Mouse (Mus musculus): Measurements from ENCODE around the gene Alkbh3. TPM values are rescaled to one million over a fixed set of nuclear protein-coding genes. Genes with fewer than 3 reads are reported as not detected.

Alkbh3 gene
- polyA plus RNA-seq, 1 experiment from 2014 or later, result 59.0 TPM

DNA sequence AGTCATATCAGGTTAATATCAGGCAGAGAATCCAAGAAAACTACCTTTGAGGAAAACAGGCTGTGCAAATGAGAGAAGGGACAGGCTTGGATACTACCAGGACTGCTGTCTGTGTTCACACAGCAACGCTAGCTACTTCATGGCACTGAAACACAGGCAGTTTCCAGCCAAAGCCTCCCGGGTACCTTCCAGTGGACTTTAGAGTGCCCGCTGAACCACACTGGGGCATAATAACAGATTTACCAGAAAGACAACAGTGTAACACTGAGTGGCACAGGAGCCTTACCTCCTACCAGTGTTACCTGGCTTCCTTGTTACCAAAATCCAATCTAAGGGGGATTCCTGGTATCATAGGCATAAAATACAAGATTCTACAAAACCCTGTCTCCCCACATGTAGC lies 31.9 kb upstream of the Alkbh3 start:
- H3K4me3 ChIP-seq, result no peak overlapping the region
- H3K9ac ChIP-seq, result no peak overlapping the region
- 94% methylated on average over 3 of the region's 3 CpGs for WGBS
- 0 out of 2 replicates have a peak, but pooled peaks cover 4% of the 10 kb centered on the region for H3K36me3 ChIP-seq
- H3K27ac ChIP-seq, result no peak overlapping the region
- H3K27me3 ChIP-seq, result no peaks in the 10 kb centered on the region
- no peaks in the 10 kb centered on the region for H3K4me1 ChIP-seq
- H3K9me3 ChIP-seq (replicated peaks), result no peaks in the 10 kb centered on the region
- ATAC-seq (ENCODE audit: low FRiP score), result no peak
- H3K4me2 ChIP-seq (replicated peaks), result no peak overlapping the region

GRCm38 (mm10) chr2:94040391-94041125 lies 30.0 kb upstream of the Alkbh3 start:
- Histone ChIP-seq H3K4me2 (replicated peaks) (no peak overlapping the region), H3K27ac (no peak overlapping the region), H3K36me3 (0 out of 2 replicates have a peak, but pooled peaks cover 4% of the 10 kb centered on the region), H3K27me3 (no peaks in the 10 kb centered on the region), H3K9ac (no peak overlapping the region), H3K9me3 (replicated peaks) (no peaks in the 10 kb centered on the region), H3K4me1 (no peaks in the 10 kb centered on the region), H3K4me3 (no peak overlapping the region)
- ATAC-seq (ENCODE audit: low FRiP score), result no peak
- 97% methylated on average over 5 of the region's 5 CpGs for WGBS

- no peak overlapping the region for H3K27ac ChIP-seq
- no peak overlapping the region for H3K9ac ChIP-seq
- no peaks in the 10 kb centered on the region for H3K4me1 ChIP-seq
- no peak overlapping the region for H3K4me2 ChIP-seq (replicated peaks)
- ATAC-seq (ENCODE audit: low FRiP score), result peak; percentile 64
- H3K4me3 ChIP-seq, result no peak overlapping the region
- H3K9me3 ChIP-seq (replicated peaks), result no peaks in the 10 kb centered on the region
- H3K36me3 ChIP-seq, result peaks cover 17% of the 10 kb centered on the region
- H3K27me3 ChIP-seq, result no peaks in the 10 kb centered on the region
- WGBS, result 71% methylated on average over 9 of the region's 9 CpGs
These were observed 25.1 kb upstream of the Alkbh3 start for GRCm38 (mm10) chr2:94035428-94036331.

DNA sequence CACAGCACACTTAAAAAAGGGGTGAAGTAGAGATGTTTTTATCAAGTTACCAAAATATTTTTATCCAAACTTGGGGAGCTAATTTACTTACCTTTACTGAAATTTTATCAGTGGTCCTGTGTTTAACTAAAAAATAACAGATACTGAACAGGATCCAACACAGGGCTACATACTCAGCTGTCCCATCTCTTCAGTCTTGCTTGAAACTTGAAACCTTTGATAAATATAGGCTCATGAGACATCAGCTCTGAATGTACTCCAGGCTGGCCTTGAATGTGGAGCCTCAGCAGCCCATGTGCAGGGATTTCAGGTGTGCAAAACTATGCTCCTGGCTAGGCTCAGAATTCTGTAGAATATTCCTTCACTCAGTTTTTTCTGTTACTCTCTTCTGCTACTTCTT lies 20.0 kb upstream of the Alkbh3 start:
- Histone ChIP-seq H3K4me3 (no peak overlapping the region), H3K9ac (no peak overlapping the region), H3K9me3 (replicated peaks) (no peaks in the 10 kb centered on the region), H3K36me3 (peaks cover 17% of the 10 kb centered on the region), H3K4me2 (replicated peaks) (no peak overlapping the region), H3K27me3 (no peaks in the 10 kb centered on the region), H3K27ac (no peak overlapping the region), H3K4me1 (no peaks in the 10 kb centered on the region)
- no peak for ATAC-seq (ENCODE audit: low FRiP score)

DNA sequence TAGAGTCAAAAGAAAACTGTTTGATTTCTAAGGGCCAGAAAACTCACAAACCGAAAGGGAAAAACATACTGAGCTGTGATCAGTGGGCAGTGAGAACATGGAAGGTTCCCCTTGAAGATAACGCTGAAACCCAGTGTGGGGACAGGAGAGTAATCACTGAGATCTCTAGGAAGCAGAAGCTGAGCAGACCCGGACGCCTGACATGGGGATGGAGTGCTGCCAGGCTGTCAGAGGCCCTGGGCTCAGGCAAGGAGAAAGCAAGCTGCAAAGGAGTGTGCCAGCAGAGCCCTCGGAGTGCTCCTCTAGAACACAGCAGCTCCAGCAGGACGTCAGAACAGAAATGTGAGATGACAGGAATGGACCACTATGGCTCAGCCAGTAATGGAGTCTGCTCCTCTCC lies 14.0 kb upstream of the Alkbh3 start:
- H3K9me3 ChIP-seq (replicated peaks), result no peaks in the 10 kb centered on the region
- no peaks in the 10 kb centered on the region for H3K36me3 ChIP-seq
- H3K9ac ChIP-seq, result no peak overlapping the region
- no peak for ATAC-seq (ENCODE audit: low FRiP score)
- no peak overlapping the region for H3K4me3 ChIP-seq
- 68% methylated on average over 6 of the region's 6 CpGs for WGBS
- H3K27me3 ChIP-seq, result no peaks in the 10 kb centered on the region
- no peak overlapping the region for H3K4me2 ChIP-seq (replicated peaks)
- H3K27ac ChIP-seq, result no peak overlapping the region
- no peaks in the 10 kb centered on the region for H3K4me1 ChIP-seq

DNA sequence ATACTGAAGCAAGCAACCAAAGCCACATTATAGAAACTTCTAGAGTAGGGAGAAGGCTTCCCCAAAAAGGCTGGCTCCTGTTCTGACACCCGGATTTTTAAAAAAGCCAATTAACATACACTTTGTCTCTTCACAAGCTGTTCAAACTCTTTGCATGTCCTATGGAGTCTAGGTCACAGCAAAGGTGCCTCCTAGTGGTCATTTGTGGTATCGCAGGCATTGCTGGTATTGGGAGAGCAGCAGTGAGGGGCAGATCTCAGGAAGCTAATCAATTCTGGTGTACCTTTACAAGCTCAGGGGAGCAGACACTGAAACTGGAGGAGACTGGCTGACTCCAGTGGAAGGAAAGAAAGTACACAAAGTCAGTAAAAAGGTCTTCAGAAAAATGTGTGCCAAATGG lies 8.3 kb downstream of the Alkbh3 start:
- H3K27ac ChIP-seq, result no peak overlapping the region
- 6% methylated on average over 2 of the region's 2 CpGs for WGBS
- no peak overlapping the region for H3K4me2 ChIP-seq (replicated peaks)
- peak; percentile 67; the same call in 1 of the 2 replicates for ATAC-seq (ENCODE audit: low FRiP score)
- H3K4me3 ChIP-seq, result no peak overlapping the region
- H3K9me3 ChIP-seq (replicated peaks), result no peaks in the 10 kb centered on the region
- H3K9ac ChIP-seq, result no peak overlapping the region
- no peaks in the 10 kb centered on the region for H3K27me3 ChIP-seq
- peaks cover 76% of the 10 kb centered on the region for H3K36me3 ChIP-seq
- H3K4me1 ChIP-seq, result no peaks in the 10 kb centered on the region

DNA sequence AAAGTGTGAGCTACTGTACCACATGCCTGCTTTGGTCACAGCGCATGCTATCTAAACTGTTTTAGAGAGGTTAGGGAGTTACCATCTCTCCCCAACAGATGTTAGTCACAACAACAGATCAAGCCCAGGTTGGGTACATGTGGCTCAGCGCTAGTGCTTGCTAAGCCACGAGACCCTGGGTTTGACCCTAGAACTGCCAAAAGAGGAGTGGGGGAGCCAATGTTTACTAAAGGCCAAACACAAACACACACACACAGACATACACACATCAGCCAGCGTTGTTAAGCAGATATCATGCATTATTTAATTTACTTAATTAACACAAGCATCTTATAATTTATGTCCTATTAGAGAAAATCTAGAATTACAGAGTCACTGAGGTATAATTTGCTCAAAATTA lies 8.7 kb downstream of the Alkbh3 start:
- peaks cover 76% of the 10 kb centered on the region for H3K36me3 ChIP-seq
- H3K27ac ChIP-seq, result no peak overlapping the region
- no peak for ATAC-seq (ENCODE audit: low FRiP score)
- no peaks in the 10 kb centered on the region for H3K27me3 ChIP-seq
- H3K4me2 ChIP-seq (replicated peaks), result no peak overlapping the region
- WGBS, result 83% methylated on average over 4 of the region's 4 CpGs
- no peak overlapping the region for H3K9ac ChIP-seq
- no peaks in the 10 kb centered on the region for H3K9me3 ChIP-seq (replicated peaks)
- H3K4me1 ChIP-seq, result no peaks in the 10 kb centered on the region
- no peak overlapping the region for H3K4me3 ChIP-seq

- H3K27me3 ChIP-seq, result no peaks in the 10 kb centered on the region
- WGBS, result 91% methylated on average over 6 of the region's 6 CpGs
- H3K9me3 ChIP-seq (replicated peaks), result no peaks in the 10 kb centered on the region
- H3K36me3 ChIP-seq, result peaks cover 76% of the 10 kb centered on the region
- ATAC-seq (ENCODE audit: low FRiP score), result no peak
- H3K4me1 ChIP-seq, result no peaks in the 10 kb centered on the region
- H3K27ac ChIP-seq, result no peak overlapping the region
- no peak overlapping the region for H3K9ac ChIP-seq
- no peak overlapping the region for H3K4me2 ChIP-seq (replicated peaks)
- H3K4me3 ChIP-seq, result no peak overlapping the region
These were observed 9.2 kb downstream of the Alkbh3 start for GRCm38 (mm10) chr2:94001411-94001810.

DNA sequence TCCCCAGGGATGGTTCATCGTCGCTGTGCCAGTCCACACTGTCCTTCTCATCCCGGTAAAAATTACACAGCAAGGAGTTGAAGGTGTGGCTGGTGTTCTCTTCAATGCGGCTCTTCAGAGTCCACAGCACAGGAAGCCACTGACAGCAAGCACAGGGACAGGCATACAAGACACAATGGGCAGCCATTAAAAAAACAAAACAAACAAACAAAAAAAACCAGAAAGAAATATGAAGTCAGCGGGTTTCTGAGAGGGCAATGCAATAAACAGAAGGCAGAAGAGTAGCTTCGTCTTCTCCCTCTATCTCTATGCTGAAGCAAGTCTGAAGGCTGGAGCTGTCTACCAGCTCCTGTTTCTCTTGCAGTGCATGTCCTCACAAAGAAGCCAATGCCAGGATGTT lies 14.4 kb downstream of the Alkbh3 start, which contains the start of gene Gm27027:
Gene Gm27027, minus strand, starts transcription at position 101 of the 400 bp plus-strand sequence.
- H3K4me1 ChIP-seq, result peaks cover 10% of the 10 kb centered on the region; the same call in 1 of the 2 replicates
- no peaks in the 10 kb centered on the region for H3K9me3 ChIP-seq (replicated peaks)
- 96% methylated on average over 6 of the region's 6 CpGs for WGBS
- H3K4me2 ChIP-seq (replicated peaks), result no peak within 1 kb of the TSS
- ATAC-seq (ENCODE audit: low FRiP score), result no peak
- no peak within 1 kb of the TSS for H3K27ac ChIP-seq
- no peak within 1 kb of the TSS for H3K4me3 ChIP-seq
- H3K36me3 ChIP-seq, result peaks cover 84% of the 10 kb centered on the region
- no peaks in the 10 kb centered on the region for H3K27me3 ChIP-seq
- no peak within 1 kb of the TSS for H3K9ac ChIP-seq

DNA sequence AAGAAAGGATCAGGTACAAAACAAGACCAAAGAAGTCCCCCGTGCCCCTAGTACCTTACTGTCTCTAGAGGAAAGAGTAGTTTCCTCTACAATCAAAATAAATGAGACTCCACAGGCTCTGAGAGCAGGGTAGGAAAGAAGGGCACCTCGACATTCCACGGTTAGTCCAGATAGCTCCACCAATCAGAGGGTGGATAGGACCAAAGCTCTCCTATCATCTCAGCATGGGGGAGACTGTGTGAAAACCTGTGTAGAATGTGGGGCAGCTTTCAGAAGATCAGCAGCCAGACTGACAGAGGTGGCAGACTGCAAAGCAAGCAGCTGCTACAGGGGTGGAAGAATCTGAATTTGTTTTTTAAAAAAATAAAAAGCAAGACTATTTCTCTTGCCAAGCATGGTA lies 17.8 kb downstream of the Alkbh3 start:
- Histone ChIP-seq H3K36me3 (peaks cover 93% of the 10 kb centered on the region), H3K4me3 (no peak overlapping the region), H3K9ac (no peak overlapping the region), H3K27me3 (no peaks in the 10 kb centered on the region), H3K9me3 (replicated peaks) (no peaks in the 10 kb centered on the region), H3K27ac (no peak overlapping the region), H3K4me2 (replicated peaks) (no peak overlapping the region), H3K4me1 (peaks cover 10% of the 10 kb centered on the region; the same call in 1 of the 2 replicates)
- WGBS, result 56% methylated on average over 3 of the region's 3 CpGs
- no peak for ATAC-seq (ENCODE audit: low FRiP score)

DNA sequence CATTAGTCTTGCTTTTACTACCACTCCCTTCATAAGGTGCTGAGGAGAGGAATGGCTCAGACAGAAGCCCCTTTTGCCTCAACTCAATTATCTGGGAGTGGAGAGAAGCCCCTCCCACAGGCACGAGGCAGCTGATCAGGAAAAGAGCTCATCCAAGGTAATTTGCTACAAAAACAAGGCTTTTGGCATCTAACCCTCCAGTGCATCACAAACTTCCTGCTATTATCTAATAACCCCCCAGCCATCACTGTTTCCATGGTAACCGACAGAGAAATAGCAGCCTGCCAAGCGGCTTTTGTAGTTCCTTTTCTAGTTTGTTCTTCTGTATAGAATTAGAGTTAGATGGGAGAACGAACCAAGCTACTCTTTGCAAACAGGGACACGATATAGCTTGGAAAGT lies 18.3 kb downstream of the Alkbh3 start:
- ATAC-seq (ENCODE audit: low FRiP score), result no peak
- Histone ChIP-seq H3K4me3 (no peak overlapping the region), H3K27me3 (no peaks in the 10 kb centered on the region), H3K9ac (no peak overlapping the region), H3K4me2 (replicated peaks) (no peak overlapping the region), H3K9me3 (replicated peaks) (no peaks in the 10 kb centered on the region), H3K4me1 (peaks cover 10% of the 10 kb centered on the region; the same call in 1 of the 2 replicates), H3K36me3 (peaks cover 93% of the 10 kb centered on the region), H3K27ac (no peak overlapping the region)
- WGBS, result 49% methylated on average over 5 of the region's 5 CpGs

DNA sequence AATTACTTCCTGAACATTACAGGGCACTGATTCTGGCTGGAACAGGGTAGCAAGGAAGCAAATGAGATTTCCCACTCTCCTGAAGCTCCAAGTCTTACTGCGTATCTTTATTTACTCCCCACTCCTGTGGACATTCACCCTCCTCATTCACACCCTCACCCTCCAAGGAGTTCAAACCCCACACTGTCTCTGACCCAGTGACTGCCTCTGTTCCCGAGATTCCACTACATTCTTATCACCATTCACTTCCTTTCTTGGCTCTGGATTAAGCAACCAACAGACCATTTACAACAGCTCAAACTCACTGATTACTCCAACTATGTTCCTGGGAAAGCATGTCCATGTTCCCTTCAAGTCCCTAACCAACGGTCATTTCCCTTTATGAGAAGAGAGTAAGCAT lies 19.3 kb downstream of the Alkbh3 start:
- H3K4me2 ChIP-seq (replicated peaks), result no peak overlapping the region
- H3K9me3 ChIP-seq (replicated peaks), result no peaks in the 10 kb centered on the region
- 86% methylated on average over 3 of the region's 3 CpGs for WGBS
- peaks cover 10% of the 10 kb centered on the region; the same call in 1 of the 2 replicates for H3K4me1 ChIP-seq
- no peak overlapping the region for H3K4me3 ChIP-seq
- no peak overlapping the region for H3K27ac ChIP-seq
- ATAC-seq (ENCODE audit: low FRiP score), result no peak
- no peaks in the 10 kb centered on the region for H3K27me3 ChIP-seq
- no peak overlapping the region for H3K9ac ChIP-seq
- peaks cover 90% of the 10 kb centered on the region for H3K36me3 ChIP-seq
